Mouse (Mus musculus): ENCODE results near the gene Lck.

- TF ChIP-seq POLR2AphosphoS2 (IDR thresholded peaks at IDR 0.05; ENCODE audit: insufficient read length, low read depth) (no peak), MAX (IDR thresholded peaks at IDR 0.05; ENCODE audit: low read depth) (no peak), POLR2A (IDR thresholded peaks at IDR 0.05; ENCODE audit: insufficient read length, low read depth) (no peak), E2F4 (IDR thresholded peaks at IDR 0.05; ENCODE audit: insufficient read depth) (no peak), TCF12 (IDR thresholded peaks at IDR 0.05; ENCODE audit: insufficient read depth, poor library complexity, severe bottlenecking) (no peak), TCF3 (IDR thresholded peaks at IDR 0.05; ENCODE audit: insufficient read length, low read depth) (no peak)
Observed at GRCm38 (mm10) chr4:129502901-129503444, 70.5 kb downstream of the Lck start.

All from myocyte (in vitro differentiated cells).